Comparison of ENCODE assay signal across 8 mouse cellular contexts in genomic region chr2:125731763-125732560, GRCm38 (mm10). TPM values are rescaled to one million over a fixed set of nuclear protein-coding genes. Genes with fewer than 3 reads are reported as not detected.
DNase-seq lines count a peak whose midpoint lies in the region; ATAC-seq lines count a peak whose summit lies in the region.

No protein-coding gene starts in this region.

- H3K4me3 ChIP-seq in hindbrain, embryonic 13.5 days = peak overlapping the region; percentile 39

- H3K4me2 ChIP-seq in hindbrain, embryonic 13.5 days = peak overlapping the region; percentile 55

- no peaks in the 10 kb centered on the region for H3K9me3 ChIP-seq in hindbrain, embryonic 13.5 days

- H3K4me1 ChIP-seq in hindbrain, embryonic 13.5 days (replicated peaks) = peaks cover 9% of the 10 kb centered on the region

- H3K27me3 ChIP-seq in hindbrain, embryonic 13.5 days = peaks cover 18% of the 10 kb centered on the region; the same call in 1 of the 2 replicates

- H3K36me3 ChIP-seq in hindbrain, embryonic 13.5 days = no peaks in the 10 kb centered on the region

- ATAC-seq in hindbrain, embryonic 13.5 days (ENCODE audit: low FRiP score) = peak; percentile 93

- DNase-seq in R1 (ENCODE audit: low read depth, low spot score) = peak; percentile 92
- peak; percentile 99 for DNase-seq in cerebellum, postnatal 14 days
- DNase-seq in frontal cortex, postnatal 14 days (ENCODE audit: low spot score in 2 of 2) = peak; percentile 87 to 91
- peak; percentile 94 for DNase-seq in layer of hippocampus, postnatal 14 days (ENCODE audit: low spot score in 2 of 2)
- DNase-seq in lung, postnatal 10 days = peak; percentile 97
- peak; percentile 93 for DNase-seq in ovary, postnatal 36 days (ENCODE audit: low spot score)
- peak; percentile 92 for DNase-seq in thymus, postnatal 14 days

- H3K27ac ChIP-seq in hindbrain, embryonic 13.5 days = peak overlapping the region; percentile 85

- WGBS in hindbrain, embryonic 13.5 days = 6% methylated on average over 35 of the region's 35 CpGs

- peak overlapping the region; percentile 74 for H3K9ac ChIP-seq in hindbrain, embryonic 13.5 days

RNA-seq across cellular contexts. Expression of gene Shc4, which starts 8.0 kb away (rescaled TPM):
- polyA plus RNA-seq in hindbrain, embryonic 13.5 days (2015; fragmentation: Nextera tagmentation; extraction: Ambion mirVana) = 2.8 and 3.0 TPM in 2 replicates
- total RNA-seq in layer of hippocampus, postnatal 14 days (2021) = 1 to 10 TPM; 5.8 to 7.3 TPM

RNA-seq across cellular contexts. Expression of gene Secisbp2l, which starts 50.7 kb away (rescaled TPM):
- polyA plus RNA-seq in hindbrain, embryonic 13.5 days (2015; fragmentation: Nextera tagmentation; extraction: Ambion mirVana) = 28.8 and 29.3 TPM in 2 replicates
- 100 to 1,000 TPM; 114 to 121 TPM for total RNA-seq in layer of hippocampus, postnatal 14 days (2021)

RNA-seq across cellular contexts. Expression of gene Eid1, which starts 59.1 kb away (rescaled TPM):
- 398 and 400 TPM in 2 replicates for polyA plus RNA-seq in hindbrain, embryonic 13.5 days (2015; fragmentation: Nextera tagmentation; extraction: Ambion mirVana)
- total RNA-seq in layer of hippocampus, postnatal 14 days (2021) = 100 to 1,000 TPM; 323 to 341 TPM

Comparison
In these comparisons a context has a peak if more than half of its experiments do, and no peak if none do; other contexts are left out.
1. Peak in every context shown above with its lines: DNase-seq, ATAC-seq, H3K4me3 ChIP-seq and H3K27ac ChIP-seq.